Mouse (Mus musculus) heart, postnatal 0 days (tissue): ENCODE results near the gene Plpp1. TPM values are rescaled to one million over a fixed set of nuclear protein-coding genes. Genes with fewer than 3 reads are reported as not detected.

ENCODE experiments used
- ATAC-seq: fragments of 200-750 bp; cut with Nextera tagmentation; 2 replicates; pipeline ENCODE4 v1.8.0; 2017; ENCODE audit warnings: low read depth, moderate number of reproducible peaks, moderate library complexity; ENCODE audit not compliant: insufficient read depth
- DNase-seq: peaks from one replicate; pipeline ENCODE4 v3.0.0-alpha.2; 2016; ENCODE audit warnings: low spot score
- H3K27ac ChIP-seq: fragments of 300-500 bp; sonication (generic); 2 replicates; pipeline ENCODE4 v1.5.1; 2014; ENCODE audit warnings: low read depth, mild to moderate bottlenecking
- H3K27me3 ChIP-seq: fragments of 300-500 bp; sonication (generic); 2 replicates; pipeline ENCODE4 v1.6.1; 2014; ENCODE audit warnings: low read length, mixed read lengths; ENCODE audit not compliant: control insufficient read depth, insufficient read depth
- H3K36me3 ChIP-seq: fragments of 300-500 bp; sonication (generic); replicated peaks from 2 replicates; pipeline ENCODE4 v1.6.1; 2014; ENCODE audit warnings: low read length, mixed read lengths; ENCODE audit not compliant: control insufficient read depth, insufficient read depth
- H3K4me1 ChIP-seq: fragments of 300-500 bp; sonication (generic); 2 replicates; pipeline ENCODE4 v1.6.1; 2014; ENCODE audit warnings: antibody characterized with exemption; ENCODE audit not compliant: control insufficient read depth, insufficient read depth
- H3K4me2 ChIP-seq: fragments of 300-500 bp; sonication (generic); 2 replicates; pipeline ENCODE4 v1.6.1; 2014; ENCODE audit warnings: low read depth, mild to moderate bottlenecking, low read length, moderate library complexity
- H3K4me3 ChIP-seq: fragments of 300-500 bp; sonication (generic); 2 replicates; pipeline ENCODE4 v1.5.1; 2014; ENCODE audit warnings: low read depth, low read length
- H3K9ac ChIP-seq: fragments of 300-500 bp; sonication (generic); replicated peaks from 2 replicates; pipeline ENCODE4 v1.6.1; 2014; ENCODE audit warnings: low read depth, low read length, mixed read lengths
- H3K9me3 ChIP-seq: fragments of 300-500 bp; sonication (generic); replicated peaks from 2 replicates; pipeline ENCODE4 v1.6.1; 2016; ENCODE audit warnings: low read length; ENCODE audit not compliant: control insufficient read depth
- CTCF ChIP-seq: IDR thresholded peaks from 2 replicates; pipeline ENCODE4 v1.5.1; 2016; ENCODE audit warnings: antibody characterized with exemption, control low read depth, low read depth
- EP300 ChIP-seq: IDR thresholded peaks from 2 replicates; pipeline ENCODE4 v1.6.1; 2016; ENCODE audit warnings: antibody characterized with exemption, low read depth
- WGBS: fragments of 180-500 bp; shearing (Covaris S2); extraction: QIAGEN DNeasy Blood & Tissue Kit; methylation state at CpG from one replicate; pipeline ENCODE4 v1.1.7; 2014; 5-methylcytosine and 5-hydroxymethylcytosine counted together
- polyA plus RNA-seq: library from polyadenylated mRNA; unstranded; fragments of >200 nt; fragmentation: Nextera tagmentation; extraction: Ambion mirVana; gene quantifications from 2 replicates; pipeline ENCODE4 v1.2.1, GENCODE M21; 2015
- total RNA-seq: library from RNA; depleted of rRNA; stranded (reverse); fragments of >200 nt; gene quantifications from 2 replicates; pipeline ENCODE4 v1.2.3, GENCODE M21; 2014; ENCODE audit warnings: low replicate concordance

The Plpp1 gene
- total and polyA plus RNA-seq, 2 experiments from 2014 or later = 101 to 129 TPM

- H3K36me3 ChIP-seq = peaks cover 70% of the 10 kb centered on the region
- no peak overlapping the region for H3K4me3 ChIP-seq
Observed at GRCm38 (mm10) chr13:112862978-112863677, 62.5 kb downstream of the Plpp1 start.

GRCm38 (mm10) chr13:112866782-112867181 lies 66.2 kb downstream of the Plpp1 start:
- 75% methylated on average over 7 of the region's 7 CpGs for WGBS
- no peak overlapping the region for H3K4me2 ChIP-seq
- H3K9ac ChIP-seq = no peak overlapping the region
- H3K27me3 ChIP-seq = no peaks in the 10 kb centered on the region
- no peak for ATAC-seq
- no peak overlapping the region for H3K4me3 ChIP-seq
- 0 out of 2 replicates have a peak, but pooled peaks cover 6% of the 10 kb centered on the region for H3K4me1 ChIP-seq
- DNase-seq = no peak
- no peaks in the 10 kb centered on the region for H3K9me3 ChIP-seq
- no peak for TF ChIP-seq CTCF
- no peak for TF ChIP-seq EP300
- H3K36me3 ChIP-seq = peaks cover 83% of the 10 kb centered on the region
- H3K27ac ChIP-seq = no peak overlapping the region

More at GRCm38 (mm10) chr13:112862978-112863677, 62.5 kb downstream of the Plpp1 start:
- no peak for TF ChIP-seq CTCF
- TF ChIP-seq EP300 = no peak
- DNase-seq (no peak), ATAC-seq (no peak)
- H3K27me3 ChIP-seq = no peaks in the 10 kb centered on the region
- no peaks in the 10 kb centered on the region for H3K9me3 ChIP-seq
- H3K27ac ChIP-seq = no peak overlapping the region
- H3K4me2 ChIP-seq = no peak overlapping the region
- no peak overlapping the region for H3K9ac ChIP-seq
- WGBS = 96% methylated on average over 1 of the region's 1 CpGs
- H3K4me1 ChIP-seq = 0 out of 2 replicates have a peak, but pooled peaks cover 6% of the 10 kb centered on the region

- no peak overlapping the region for H3K4me3 ChIP-seq
- WGBS = 91% methylated on average over 8 of the region's 8 CpGs
- no peaks in the 10 kb centered on the region for H3K27me3 ChIP-seq
- ATAC-seq = no peak
- H3K9me3 ChIP-seq = no peaks in the 10 kb centered on the region
- H3K9ac ChIP-seq = no peak overlapping the region
- peaks cover 89% of the 10 kb centered on the region for H3K36me3 ChIP-seq
- H3K4me2 ChIP-seq = no peak overlapping the region
- no peak for DNase-seq
- TF ChIP-seq EP300 (no peak), CTCF (no peak)
- H3K27ac ChIP-seq = no peak overlapping the region
- H3K4me1 ChIP-seq = 0 out of 2 replicates have a peak, but pooled peaks cover 3% of the 10 kb centered on the region
Observed at GRCm38 (mm10) chr13:112867381-112867780, 66.8 kb downstream of the Plpp1 start.

- ATAC-seq (no peak), DNase-seq (no peak)
- H3K27me3 ChIP-seq = no peaks in the 10 kb centered on the region
- H3K4me1 ChIP-seq = no peaks in the 10 kb centered on the region
- no peaks in the 10 kb centered on the region for H3K9me3 ChIP-seq
- H3K4me3 ChIP-seq = no peak overlapping the region
- H3K4me2 ChIP-seq = no peak overlapping the region
- H3K36me3 ChIP-seq = peaks cover 97% of the 10 kb centered on the region
- WGBS = 81% methylated on average over 11 of the region's 11 CpGs
- H3K27ac ChIP-seq = no peak overlapping the region
- H3K9ac ChIP-seq = no peak overlapping the region
- TF ChIP-seq CTCF (no peak), EP300 (no peak)
Observed at GRCm38 (mm10) chr13:112870039-112870690, 69.6 kb downstream of the Plpp1 start.

- 66% methylated on average over 17 of the region's 17 CpGs for WGBS
- peaks cover 90% of the 10 kb centered on the region for H3K36me3 ChIP-seq
- no peaks in the 10 kb centered on the region for H3K4me1 ChIP-seq
- H3K27ac ChIP-seq = no peak overlapping the region
- TF ChIP-seq CTCF (no peak), EP300 (no peak)
- no peaks in the 10 kb centered on the region for H3K27me3 ChIP-seq
- H3K4me3 ChIP-seq = no peak overlapping the region
- no peak for ATAC-seq
- DNase-seq = no peak
- H3K4me2 ChIP-seq = no peak overlapping the region
- no peak overlapping the region for H3K9ac ChIP-seq
- H3K9me3 ChIP-seq = no peaks in the 10 kb centered on the region
Observed at GRCm38 (mm10) chr13:112871500-112872266, 71.1 kb downstream of the Plpp1 start.
